Mouse (Mus musculus): ENCODE measurements around the gene Sco2.

The Sco2 gene

GRCm38 (mm10) chr15:89373027-89373761, 452 bp downstream of the Sco2 start:
- DNase-seq, result peak; percentile 84 to 90

- no peak for DNase-seq
These were observed 1.1 kb downstream of the Sco2 start for GRCm38 (mm10) chr15:89372536-89372935.

GRCm38 (mm10) chr15:89372068-89372467, 1.6 kb downstream of the Sco2 start:
- DNase-seq, result no peak

GRCm38 (mm10) chr15:89365141-89365551, 8.5 kb downstream of the Sco2 start:
- peak; percentile 93 to 94 for DNase-seq

GRCm38 (mm10) chr15:89363051-89363450, 10.6 kb downstream of the Sco2 start:
- DNase-seq, result no peak

GRCm38 (mm10) chr15:89358784-89359183, 14.9 kb downstream of the Sco2 start:
- DNase-seq, result no peak

GRCm38 (mm10) chr15:89356372-89356771, 17.3 kb downstream of the Sco2 start:
- peak in 1 of 2 experiments; percentile 63 for DNase-seq

GRCm38 (mm10) chr15:89355241-89356187, 18.1 kb downstream of the Sco2 start, which contains the start of the genes Lmf2 and Ncaph2:
Gene Lmf2, minus strand, starts transcription at chr15:89355659.
Gene Ncaph2, plus strand, starts transcription at chr15:89355719.
- peak; percentile 96 to 98 for DNase-seq

GRCm38 (mm10) chr15:89354455-89354854, 19.2 kb downstream of the Sco2 start:
- DNase-seq, result peak in 1 of 2 experiments; percentile 28

GRCm38 (mm10) chr15:89353837-89354236, 19.8 kb downstream of the Sco2 start:
- no peak for DNase-seq

- no peak for DNase-seq
These were observed 20.9 kb downstream of the Sco2 start for GRCm38 (mm10) chr15:89352795-89353194.

- peak in 1 of 2 experiments; percentile 20 for DNase-seq
These were observed 21.6 kb downstream of the Sco2 start for GRCm38 (mm10) chr15:89352054-89352453.

- no peak for DNase-seq
These were observed 22.3 kb downstream of the Sco2 start for GRCm38 (mm10) chr15:89351302-89351701.

GRCm38 (mm10) chr15:89350447-89350846, 23.2 kb downstream of the Sco2 start:
- DNase-seq, result no peak

GRCm38 (mm10) chr15:89343325-89343724, 30.3 kb downstream of the Sco2 start:
- no peak for DNase-seq

- DNase-seq, result no peak
These were observed 32.0 kb downstream of the Sco2 start for GRCm38 (mm10) chr15:89341678-89342077.

- DNase-seq, result no peak
These were observed 33.5 kb downstream of the Sco2 start for GRCm38 (mm10) chr15:89340136-89340535.

GRCm38 (mm10) chr15:89339696-89340095, 34.0 kb downstream of the Sco2 start:
- DNase-seq, result no peak

- DNase-seq, result no peak
These were observed 37.2 kb downstream of the Sco2 start for GRCm38 (mm10) chr15:89336422-89336821.

GRCm38 (mm10) chr15:89334774-89335537, 38.7 kb downstream of the Sco2 start:
- DNase-seq, result no peak

GRCm38 (mm10) chr15:89334271-89334670, 39.4 kb downstream of the Sco2 start, which contains the start of gene Miox:
Gene Miox, plus strand, starts transcription at chr15:89334398.
- DNase-seq, result no peak

GRCm38 (mm10) chr15:89326441-89326840, 47.2 kb downstream of the Sco2 start:
- no peak for DNase-seq

GRCm38 (mm10) chr15:89323656-89324055, 50.0 kb downstream of the Sco2 start:
- no peak for DNase-seq

Data from cerebellum, postnatal 25 days (tissue).